Mouse (Mus musculus): ENCODE measurements around the gene Tmem240.
"Not testable (repeated sequence)": the region's sequence is repeated elsewhere in the genome, so short reads cannot be mapped to it uniquely, and the experiment has no call there.

The Tmem240 gene

DNA sequence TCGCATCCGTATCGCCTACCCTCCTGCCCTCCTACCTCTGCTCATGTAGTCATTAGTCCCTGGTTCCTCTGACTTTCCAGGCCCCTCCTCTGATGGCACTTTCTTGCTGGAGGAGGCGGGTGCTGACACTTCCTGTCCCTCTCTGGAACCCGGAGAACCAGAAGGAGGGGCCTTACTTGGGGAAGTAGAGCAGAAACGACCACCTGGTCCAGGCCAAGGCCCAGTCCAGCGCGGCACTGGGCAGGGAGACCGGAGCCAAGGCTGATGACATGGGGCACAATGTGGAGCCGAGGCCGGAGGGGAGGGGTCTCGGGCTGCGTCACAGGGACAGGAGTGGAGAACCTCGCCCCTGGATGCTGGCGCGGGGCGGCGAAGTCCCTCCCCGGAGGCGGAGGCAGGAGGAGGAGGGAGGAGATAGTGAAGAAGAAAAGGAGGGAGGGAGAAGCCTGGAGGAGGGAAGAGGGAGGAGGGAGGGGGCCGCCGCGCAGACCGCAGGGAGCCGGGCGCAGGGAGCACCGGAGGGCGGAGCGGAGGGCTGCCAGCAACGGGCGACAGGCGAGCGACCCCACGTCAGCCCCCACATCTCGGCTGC is at the start of gene Tmem240:
Gene Tmem240, plus strand, starts transcription at position 451 of the 592 bp plus-strand sequence.
- DNase-seq: peak; percentile 93

DNA sequence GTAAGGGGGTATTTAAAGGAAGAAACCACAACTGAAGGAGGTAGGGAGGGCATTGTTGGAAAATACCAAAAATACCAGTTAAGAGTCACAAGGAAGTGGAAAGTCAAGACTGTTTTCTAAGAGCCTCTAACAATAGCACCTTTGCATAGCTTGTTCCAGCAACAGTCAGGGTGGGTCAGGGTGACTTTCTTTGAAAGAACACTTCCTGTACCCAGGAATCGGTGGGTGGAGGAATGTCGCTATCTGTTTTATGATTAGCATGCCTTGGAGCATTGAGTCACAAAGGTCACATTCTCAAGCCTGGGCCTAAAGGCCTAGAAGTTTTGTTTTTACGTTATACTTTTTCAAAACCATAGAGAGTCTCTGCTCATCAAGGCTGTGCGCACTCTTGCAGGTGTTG is 46.8 kb upstream of the Tmem240 start:
- DNase-seq: not testable (repeated sequence)

DNA sequence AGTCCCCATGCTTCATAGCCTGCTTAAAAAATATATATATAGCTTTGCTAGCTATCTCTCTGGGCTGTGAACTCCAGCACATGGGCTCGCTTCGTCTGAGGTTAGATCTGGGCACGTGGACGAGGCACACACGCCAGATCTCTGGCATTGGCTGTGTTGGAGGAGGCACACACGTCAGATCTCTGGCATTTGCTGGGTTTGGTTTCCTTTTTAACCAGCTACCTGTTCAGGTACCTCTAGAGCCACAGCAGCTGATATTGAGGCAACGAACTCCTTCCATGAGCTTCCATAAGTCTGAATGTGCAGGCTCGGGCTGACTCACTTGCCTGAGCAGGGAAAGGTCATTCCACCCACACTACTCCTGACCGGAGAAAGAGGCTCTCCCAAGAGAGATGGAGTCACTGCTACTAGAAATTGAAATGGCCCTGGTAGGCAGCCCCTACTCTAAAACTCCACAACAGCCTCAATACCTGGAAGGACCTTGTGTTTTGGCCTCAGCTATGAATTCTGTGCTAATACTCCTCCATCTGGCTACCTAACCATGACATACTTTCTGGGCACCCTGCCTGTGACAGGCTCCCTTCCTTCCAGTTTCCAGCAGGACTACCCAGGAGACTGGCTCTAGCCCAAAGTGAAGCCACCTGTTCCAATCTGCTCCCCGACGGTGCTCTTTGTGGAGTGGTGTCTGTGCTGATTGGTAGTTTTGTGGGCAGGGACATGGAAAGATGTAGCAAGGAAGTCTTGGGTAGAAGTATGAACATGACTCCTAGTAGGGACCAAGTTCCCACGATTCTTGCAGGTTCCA is 43.8 kb upstream of the Tmem240 start:
- no peak for DNase-seq

DNA sequence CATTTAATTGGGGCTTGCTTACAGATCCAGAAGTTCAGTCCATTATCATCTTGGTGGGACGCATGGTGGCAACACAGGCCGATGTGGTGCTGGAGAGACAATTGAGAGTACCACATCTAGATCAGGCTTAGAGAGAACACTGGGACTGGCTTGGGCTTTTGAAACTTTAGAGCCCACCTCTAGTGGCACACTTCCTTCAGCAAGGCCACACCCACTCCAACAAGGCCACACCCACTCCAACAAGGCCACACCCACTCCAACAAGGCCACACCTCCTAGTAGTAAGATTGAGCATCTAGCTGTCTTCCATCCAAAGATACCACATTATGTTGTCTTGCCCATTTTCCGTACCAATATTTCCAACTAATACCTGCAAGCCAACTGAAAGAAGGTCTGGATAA is 42.2 kb upstream of the Tmem240 start:
- DNase-seq: no peak

DNA sequence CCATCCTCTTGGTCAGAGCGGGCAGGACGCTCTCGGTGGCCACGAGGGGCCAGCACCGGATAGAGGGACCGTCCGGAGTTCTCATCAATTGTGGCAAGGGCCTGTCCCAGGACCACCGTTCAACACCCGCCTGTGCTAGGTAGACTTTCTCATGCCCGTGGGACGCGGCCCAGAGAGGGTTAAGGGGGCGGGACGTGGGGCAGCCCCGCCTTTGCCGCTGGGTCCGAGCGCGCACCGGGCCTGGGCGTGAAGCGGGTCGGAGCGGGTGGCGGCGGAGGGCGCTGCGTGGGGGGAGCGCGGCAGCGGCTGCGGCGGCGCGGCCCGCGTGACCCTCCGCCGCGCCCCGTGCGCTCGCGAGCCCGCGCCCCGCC is 40.5 kb upstream of the Tmem240 start, which contains the start of gene Fndc10:
Gene Fndc10, plus strand, starts transcription at position 232 of the 371 bp plus-strand sequence.
- DNase-seq: no peak

DNA sequence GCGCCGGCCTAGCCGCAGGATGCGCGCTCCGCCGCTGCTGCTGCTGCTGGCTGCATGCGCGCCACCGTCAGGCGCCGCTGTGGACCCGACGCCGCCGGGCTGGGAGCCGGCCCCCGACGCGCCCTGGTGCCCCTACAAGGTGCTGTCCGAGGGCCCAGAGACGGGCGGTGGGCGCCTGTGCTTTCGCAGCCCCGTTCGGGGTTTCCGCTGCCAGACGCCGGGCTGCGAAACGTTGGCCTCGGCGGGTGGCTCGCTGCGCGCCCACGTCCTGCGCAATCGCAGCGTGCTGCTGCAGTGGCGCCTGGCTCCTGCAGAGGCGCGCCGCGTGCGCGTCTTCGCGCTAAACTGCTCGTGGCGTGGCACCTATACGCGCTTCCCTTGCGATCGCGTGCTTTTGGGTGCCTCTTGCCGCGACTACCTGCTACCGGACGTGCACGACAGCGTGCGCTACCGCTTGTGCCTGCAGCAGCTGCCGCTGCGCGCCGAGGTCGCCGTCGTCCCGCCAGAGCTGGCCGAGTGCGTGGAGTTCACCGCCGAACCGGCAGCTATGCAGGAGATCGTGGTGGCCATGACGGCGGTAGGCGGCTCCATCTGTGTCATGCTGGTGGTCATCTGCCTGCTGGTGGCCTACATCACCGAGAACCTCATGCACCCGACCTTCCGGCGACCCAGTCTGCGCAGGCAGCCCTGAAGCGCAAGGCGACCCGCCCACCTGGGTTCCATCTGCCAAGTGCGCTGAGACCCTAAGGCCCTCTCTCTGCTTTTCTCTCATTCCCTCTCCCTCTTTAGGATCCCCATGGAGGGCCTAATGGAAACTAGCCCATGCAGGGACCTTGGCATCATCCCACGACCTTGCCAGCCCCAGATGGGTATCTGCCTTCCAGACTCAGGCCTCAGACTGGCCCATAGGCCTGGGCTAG is 39.9 kb upstream of the Tmem240 start:
- peak; percentile 76 for DNase-seq

DNA sequence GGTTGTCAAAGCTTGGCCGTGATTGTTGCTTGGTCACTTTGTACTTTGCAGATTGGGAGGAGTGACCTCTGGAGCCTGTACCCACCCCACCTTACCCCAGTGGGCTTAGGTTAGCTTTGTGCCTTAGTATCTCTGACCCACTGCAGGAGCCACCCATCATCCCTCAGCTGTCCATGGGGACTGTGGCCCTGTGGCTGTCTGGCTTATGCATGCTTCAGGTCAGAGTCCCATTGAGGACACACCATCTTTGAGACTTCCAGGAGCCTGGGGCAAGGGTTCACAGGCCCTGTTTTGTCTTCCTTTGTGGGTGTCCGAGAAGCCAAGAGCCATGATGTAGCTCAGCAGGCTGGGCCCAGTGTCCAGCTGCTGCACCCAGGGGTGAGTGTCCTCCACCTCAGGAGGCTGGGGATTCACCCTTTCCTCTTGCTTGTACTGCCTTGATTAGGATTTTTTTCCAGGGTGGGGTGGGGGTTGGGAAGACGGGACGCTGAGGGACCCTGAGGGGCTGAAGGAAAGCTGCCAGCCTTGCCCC is 39.0 kb upstream of the Tmem240 start:
- no peak for DNase-seq

DNA sequence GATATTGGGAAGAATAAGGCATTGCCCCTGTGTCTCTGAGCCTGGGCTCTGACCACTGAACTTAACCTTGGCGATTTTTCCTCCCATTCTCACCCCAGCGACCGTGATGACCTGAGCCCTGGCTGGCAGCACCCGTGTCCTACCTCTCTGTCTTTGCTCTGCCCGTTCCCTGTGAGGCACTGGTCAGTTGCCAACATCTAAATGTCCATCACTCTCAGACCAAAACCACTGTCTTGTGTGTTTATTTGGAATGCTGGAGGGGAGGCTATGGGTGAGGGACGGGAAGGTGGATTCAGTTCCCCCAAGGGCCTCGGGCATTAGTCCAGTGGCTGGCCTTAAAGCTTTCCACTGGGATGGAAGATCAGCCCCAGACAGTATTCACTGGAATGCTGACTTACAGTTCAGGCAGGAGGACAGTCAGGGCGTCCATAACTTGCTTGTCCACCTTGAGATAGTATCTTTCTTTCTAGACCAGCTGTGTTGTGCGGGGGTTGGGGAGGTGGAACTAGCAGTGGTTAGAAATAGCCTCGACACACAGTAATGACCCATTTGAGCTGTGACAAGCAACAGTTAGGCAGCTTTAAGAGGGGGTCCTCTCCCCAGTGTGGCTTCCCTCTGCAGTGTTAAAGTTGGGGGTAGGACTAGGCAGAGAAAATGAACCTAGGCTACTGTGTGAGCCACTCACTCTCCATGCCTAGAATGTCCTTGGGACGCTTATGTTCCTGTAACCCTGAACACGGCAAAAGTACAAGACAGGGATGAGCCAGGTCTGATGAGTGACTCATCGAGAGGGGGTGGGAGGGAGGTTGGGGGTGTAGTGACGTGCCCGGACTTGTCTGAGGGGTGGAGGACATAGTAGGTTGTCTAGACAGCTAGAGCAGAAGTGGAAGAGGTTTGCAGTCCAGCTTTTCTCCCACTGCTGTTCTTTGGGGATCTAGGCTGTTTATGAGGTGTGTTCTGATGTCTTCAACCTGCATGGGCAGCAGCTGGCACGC is 38.0 kb upstream of the Tmem240 start:
- DNase-seq: no peak

DNA sequence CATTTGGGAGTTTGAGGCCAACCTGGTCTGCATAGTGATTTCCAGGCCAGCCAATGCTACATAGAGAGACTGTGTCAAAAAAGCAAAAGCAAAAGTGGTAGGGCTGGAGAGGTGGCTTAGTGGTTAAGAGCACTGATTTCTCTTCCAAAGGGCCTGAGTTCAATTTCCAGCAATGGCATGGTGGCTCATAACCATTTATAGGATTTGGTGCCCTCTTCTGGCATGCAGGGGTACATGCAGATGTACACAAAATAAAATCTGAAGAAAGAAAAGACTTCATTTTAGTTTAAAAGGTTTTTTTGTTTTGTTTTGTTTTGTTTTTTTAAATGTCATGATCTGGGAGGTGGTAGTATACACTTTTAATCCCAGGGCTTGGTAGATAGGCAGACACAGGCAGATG is 34.2 kb upstream of the Tmem240 start:
- DNase-seq: no peak

DNA sequence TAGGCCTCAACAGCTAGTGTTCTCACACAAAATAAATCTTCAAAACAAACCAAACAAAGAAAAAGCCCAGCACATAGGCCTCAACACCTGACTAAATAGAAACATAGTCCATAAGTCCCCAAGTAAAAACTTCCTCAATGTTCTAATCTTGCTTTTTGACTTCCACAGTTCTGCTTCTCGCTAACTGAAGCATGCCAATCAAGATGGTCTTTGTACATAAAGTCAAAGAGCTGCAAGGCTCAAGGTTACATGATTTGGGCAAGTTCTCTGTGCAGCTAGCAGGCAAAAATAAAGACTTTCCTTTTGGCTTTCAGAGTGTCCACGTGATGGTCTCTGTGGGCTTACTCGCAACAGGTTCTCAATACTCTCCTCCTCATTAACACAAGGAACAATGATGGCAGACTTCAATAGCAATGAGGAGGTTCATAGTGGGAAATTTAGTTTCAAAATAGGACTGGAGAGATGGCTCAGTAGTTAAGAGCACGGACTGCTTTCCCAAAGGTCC is 31.1 kb upstream of the Tmem240 start:
- no peak for DNase-seq

DNA sequence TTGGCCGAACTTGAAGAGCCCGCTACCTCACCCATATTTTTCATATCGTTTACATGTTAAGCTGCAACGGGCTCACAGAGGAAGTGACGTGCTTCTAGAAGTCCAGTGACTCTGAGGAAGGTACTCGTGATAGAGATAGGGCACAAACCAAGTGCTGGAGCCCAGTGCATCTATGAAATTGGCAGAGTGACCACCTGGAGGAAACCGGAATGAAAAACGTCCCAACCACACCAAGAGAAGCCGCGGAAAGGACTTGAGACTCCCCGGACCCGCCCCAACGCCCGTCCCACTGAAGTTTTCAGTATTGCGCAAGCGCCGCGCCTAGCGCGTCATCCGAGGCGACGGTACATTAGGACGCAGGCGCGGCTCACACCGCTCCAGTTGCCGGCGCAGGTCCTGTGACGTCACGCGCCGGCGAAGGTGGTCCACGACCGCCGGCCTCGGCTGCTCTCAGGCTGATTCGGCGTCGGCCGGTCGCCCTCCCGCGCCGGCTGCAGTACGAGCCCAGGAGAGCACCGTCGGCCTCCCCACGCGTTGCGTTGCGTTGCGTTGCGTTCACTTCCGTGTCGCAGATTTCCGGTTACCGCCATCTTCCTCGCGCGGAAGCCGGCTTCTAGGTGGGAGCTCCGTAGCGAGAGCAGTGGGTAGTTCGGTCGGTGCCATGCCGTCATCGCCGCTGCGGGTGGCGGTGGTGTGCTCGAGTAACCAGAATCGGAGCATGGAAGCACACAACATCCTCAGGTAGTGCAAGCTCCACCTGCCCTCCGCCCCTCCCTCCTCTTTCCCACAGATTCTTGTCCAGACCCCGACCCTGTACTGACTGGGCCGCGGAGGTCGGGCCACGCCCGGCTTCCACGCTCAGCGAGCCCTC is 29.6 kb upstream of the Tmem240 start, which contains the start of gene Ssu72:
Gene Ssu72, plus strand, starts transcription at position 80 of the 871 bp plus-strand sequence.
- peak; percentile 97 for DNase-seq

DNA sequence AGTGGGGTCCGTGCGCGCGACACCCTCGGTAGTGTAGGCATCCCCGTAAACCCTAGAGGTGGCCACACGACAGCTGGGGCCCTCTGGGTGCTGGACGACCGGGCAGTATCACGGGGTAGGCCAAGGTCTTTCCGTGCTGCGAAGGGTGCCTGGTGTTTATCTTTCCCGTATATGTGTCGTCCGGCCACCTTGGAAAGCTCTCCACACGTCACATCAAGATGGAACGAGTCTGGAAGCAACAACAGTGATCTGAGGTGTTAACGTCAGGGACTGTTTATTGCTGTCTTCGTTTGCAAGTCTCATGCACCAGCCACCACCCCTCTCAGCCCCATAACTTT is 29.0 kb upstream of the Tmem240 start:
- DNase-seq: no peak

DNA sequence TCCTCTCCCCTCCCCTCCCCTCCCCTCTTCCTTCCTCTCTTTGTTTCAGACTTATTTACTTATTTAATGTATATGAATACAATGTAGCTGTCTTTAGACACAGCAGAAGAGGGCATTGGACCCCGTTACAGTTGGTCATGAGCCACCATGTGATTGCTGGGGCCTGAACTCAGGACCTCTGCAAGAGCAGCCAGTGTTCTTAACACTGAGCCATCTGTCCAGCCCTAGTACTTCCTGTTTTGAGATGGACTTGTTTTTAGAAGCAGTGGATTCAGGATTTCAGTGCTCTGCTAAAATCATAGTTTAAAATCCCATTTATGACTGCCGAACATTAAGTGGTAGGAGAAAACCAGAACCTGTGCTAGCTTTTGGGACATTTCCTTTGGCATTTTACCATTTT is 26.0 kb upstream of the Tmem240 start:
- DNase-seq: no peak

DNA sequence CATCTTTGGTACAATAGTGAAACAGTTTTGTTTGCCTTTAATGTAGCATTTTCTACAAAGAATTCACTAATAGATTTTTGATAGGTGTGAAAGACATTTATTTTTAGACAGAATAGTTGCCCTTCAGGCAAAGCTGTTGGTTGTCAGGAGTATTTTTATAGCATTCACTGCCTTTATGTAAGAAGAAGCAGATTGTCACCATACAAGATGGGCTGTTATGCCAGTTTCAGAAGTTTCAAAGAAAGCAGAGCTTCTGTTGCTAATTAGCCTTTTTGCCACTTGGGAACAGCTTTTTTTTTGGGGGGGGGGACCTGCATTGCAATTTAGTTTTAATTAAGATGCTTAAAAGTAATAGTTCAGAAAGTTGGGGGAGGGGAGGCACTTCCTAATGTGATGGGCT is 25.6 kb upstream of the Tmem240 start:
- no peak for DNase-seq

DNA sequence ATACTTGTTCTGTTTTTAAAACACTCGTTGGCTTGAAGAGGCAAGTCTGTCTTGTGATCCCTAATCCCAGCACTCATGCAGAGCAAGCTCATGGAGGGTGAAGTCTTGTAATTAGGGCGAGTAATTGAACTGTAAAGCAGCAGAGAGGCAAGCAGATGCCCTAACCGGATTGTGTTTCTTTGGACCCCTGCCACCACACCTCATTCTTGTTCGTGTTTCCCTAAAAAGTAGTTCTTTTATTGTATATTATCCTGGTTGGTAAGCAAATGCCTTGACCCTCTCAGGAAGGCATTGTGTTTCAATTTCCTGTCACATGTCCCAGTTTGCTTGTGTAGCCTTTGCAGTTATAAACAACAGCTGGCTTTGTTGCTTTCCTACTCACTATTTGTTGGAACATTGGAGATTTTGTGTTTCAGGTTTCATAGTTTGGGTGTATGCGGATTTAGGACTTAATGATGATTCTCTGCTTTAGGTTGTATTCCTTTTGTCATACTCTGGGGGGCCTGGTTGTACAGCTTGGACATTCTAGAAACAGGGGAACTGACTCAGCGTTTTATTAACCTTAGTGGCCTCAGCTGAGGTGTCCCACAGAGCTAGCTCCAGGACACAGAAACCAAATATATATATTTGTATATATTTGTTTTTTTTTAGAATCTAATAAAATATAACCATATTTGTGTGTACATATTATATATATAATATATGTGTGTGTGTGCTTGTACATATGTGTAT is 23.9 kb upstream of the Tmem240 start:
- DNase-seq: peak; percentile 35

DNA sequence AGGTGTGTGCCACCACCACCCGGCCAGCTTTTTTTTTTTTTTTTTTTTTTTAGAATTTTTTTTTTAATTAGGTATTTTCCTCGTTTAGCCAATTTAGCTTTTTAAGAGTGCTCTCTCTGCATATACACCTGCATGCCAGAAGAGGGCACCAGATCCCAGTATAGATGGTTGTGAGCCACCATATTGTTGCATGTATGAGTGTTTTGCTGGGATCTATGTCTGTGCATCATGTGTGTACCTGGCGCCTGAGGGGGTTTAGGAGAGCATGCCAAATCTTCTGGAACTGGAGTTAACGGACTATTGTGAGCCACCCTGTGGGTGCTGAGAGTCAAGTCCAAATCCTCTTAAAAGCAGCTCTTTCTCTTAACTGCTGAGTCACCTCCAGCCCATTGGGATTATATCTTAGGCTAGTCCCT is 12.9 kb upstream of the Tmem240 start:
- DNase-seq: peak; percentile 33

DNA sequence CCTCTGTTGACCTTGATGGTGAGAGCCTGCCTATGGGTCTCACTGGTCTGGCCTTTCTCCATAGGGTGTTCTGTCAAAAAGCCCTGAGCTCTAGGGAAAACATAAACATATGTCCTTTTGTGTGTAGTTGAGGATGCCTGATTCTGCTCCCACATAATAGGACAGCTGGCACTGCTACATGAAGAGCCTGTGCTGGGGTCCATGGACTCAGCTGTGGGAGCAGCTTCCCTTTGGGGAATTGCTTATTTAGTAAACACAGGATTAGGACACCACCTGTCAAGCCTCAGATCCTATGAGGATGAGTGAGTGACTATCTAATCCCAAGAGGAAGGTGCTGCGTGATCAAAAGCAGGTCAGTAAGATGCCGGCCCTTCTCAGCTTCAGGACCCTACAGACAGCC is 6.6 kb upstream of the Tmem240 start:
- DNase-seq: no peak

DNA sequence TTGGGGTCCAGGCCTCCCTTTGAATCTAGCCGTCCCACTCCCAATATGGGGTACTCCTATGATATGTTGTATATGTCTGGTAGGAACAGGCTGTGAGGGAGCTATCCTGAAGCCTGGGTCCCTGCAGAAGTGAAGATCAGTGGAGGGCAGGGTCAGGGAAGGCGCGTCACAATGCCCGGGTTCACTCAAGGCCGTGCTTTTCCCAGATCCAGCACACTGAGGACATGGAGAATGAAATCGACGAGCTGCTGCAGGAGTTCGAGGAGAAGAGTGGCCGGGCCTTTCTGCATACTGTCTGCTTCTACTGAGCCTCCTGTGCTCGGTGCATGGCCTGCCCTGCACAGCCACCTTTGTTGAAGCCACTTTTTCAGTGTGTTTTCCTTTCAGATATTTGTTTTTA is 1.3 kb upstream of the Tmem240 start:
- DNase-seq: no peak

DNA sequence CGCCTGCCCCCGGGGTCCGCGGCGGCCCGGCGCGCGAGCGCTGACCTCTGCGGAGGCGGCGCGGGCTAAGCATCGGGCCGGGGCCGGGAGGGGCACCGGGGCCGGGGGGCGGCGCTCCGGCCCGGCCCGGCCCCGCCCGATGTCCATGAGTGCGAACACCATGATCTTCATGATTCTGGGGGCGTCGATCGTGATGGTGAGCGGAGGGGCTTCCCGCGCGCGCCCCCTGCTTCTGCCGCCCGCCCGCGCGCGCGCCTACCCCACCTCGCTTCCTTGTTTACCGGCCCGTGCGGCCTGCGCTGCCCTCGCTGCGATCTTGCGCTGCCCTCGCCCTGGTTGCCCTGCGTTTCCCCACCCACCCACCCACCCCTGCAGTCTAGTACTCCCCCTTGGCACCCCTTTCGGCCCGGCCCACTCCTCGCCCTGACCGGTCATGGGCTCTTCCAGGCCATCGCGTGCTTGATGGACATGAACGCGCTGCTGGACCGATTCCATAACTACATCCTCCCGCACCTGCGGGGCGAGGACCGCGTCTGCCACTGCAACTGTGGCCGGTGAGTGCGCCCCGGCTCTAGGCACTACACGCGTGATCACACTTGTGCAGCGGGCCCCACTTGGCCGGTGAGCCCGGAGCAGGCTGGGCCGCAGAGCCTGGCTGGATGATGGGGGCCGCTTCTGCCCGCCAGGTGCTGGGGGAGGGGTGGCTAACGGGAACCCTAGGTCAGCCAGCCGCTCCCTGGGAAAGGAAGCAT is 527 bp downstream of the Tmem240 start:
- peak; percentile 65 for DNase-seq
